ENCODE assay signal across 8 mouse cellular contexts in genomic region chr2:33430081-33430770, GRCm38 (mm10). TPM values are rescaled to one million over a fixed set of nuclear protein-coding genes. Genes with fewer than 3 reads are reported as not detected.
DNase-seq lines count a peak whose midpoint lies in the region; ATAC-seq and TF ChIP-seq lines count a peak whose summit lies in the region.

No protein-coding gene starts in this region.

- intact Hi-C loops in heart, postnatal 10 days (cut with DNase I), result no loop called here

- 17% methylated on average over 13 of the region's 13 CpGs for WGBS in heart, embryonic 14.5 days
- WGBS in heart, embryonic 16.5 days, result 8% methylated on average over 13 of the region's 13 CpGs
- under 1% methylated on average over 13 of the region's 13 CpGs for WGBS in macrophage (ENCODE audit: missing documents)

- H3K79me2 ChIP-seq in MEL (ENCODE audit: control insufficient read depth, insufficient read depth, low read length, poor library complexity) (peaks cover 23% of the 10 kb centered on the region), macrophage (ENCODE audit: inconsistent target) (peaks cover 52% of the 10 kb centered on the region)

- DNase-seq in heart, postnatal 10 days, result no peak
- peak; percentile 61 for DNase-seq in MEL (ENCODE audit: low read depth, low spot score)
- no peak for DNase-seq in layer of hippocampus, postnatal 36 days
- DNase-seq in urinary bladder, postnatal 10 days (ENCODE audit: low spot score), result no peak
- DNase-seq in layer of hippocampus, adult 9-11 months, result no peak

- peak overlapping the region; percentile 90 for H3K4me2 ChIP-seq in heart, embryonic 14.5 days (ENCODE audit: low read length)
- H3K4me2 ChIP-seq in heart, embryonic 16.5 days (ENCODE audit: low read depth, low read length), result peak overlapping the region; percentile 71

- H3K4me3 ChIP-seq in heart, embryonic 14.5 days (ENCODE audit: control insufficient read depth in 1 of 2, insufficient read depth in 1 of 2, low read depth in 1 of 2, low read length in 2 of 2), result peak overlapping the region; percentile 96 to 98
- peak overlapping the region; percentile 85 to 95 for H3K4me3 ChIP-seq in MEL (ENCODE audit: control insufficient read depth in 1 of 2, insufficient read depth in 1 of 2, low read depth in 2 of 2, low read length in 2 of 2)
- H3K4me3 ChIP-seq in heart, embryonic 16.5 days (ENCODE audit: low read length), result peak overlapping the region; percentile 97
- H3K4me3 ChIP-seq in macrophage (ENCODE audit: inconsistent target), result peak overlapping the region; percentile 77

- no peak for TF ChIP-seq CTCF in MEL (IDR thresholded peaks at IDR 0.05 in 2 of 3, conservative IDR thresholded peaks at IDR 0.05 in 1 of 3; ENCODE audit: control insufficient read depth in 1 of 3, insufficient read depth in 1 of 3, low read depth in 2 of 3, low read length in 3 of 3, poor library complexity in 1 of 3, severe bottlenecking in 1 of 3)

- H3K9me3 ChIP-seq in heart, embryonic 14.5 days (ENCODE audit: control insufficient read depth, low read length), result no peaks in the 10 kb centered on the region
- H3K9me3 ChIP-seq in MEL (replicated peaks; ENCODE audit: insufficient read depth, low read length), result no peaks in the 10 kb centered on the region
- no peaks in the 10 kb centered on the region for H3K9me3 ChIP-seq in heart, embryonic 16.5 days (replicated peaks; ENCODE audit: control insufficient read depth, low read length)

- no peak for TF ChIP-seq RAD21 in MEL (IDR thresholded peaks at IDR 0.05; ENCODE audit: low read depth, low read length)

- H3K27ac ChIP-seq in heart, embryonic 14.5 days (replicated peaks in 1 of 2; ENCODE audit: control insufficient read depth in 1 of 2, insufficient read depth in 1 of 2, low read depth in 2 of 2, low read length in 2 of 2), result peak overlapping the region; percentile 75 to 76
- peak overlapping the region; percentile 71 for H3K27ac ChIP-seq in MEL (ENCODE audit: control insufficient read depth, low read depth, low read length)
- peak overlapping the region; percentile 68 for H3K27ac ChIP-seq in heart, embryonic 16.5 days (ENCODE audit: low read length)
- peak overlapping the region; percentile 97 for H3K27ac ChIP-seq in macrophage

- no peak for TF ChIP-seq EP300 in MEL (IDR thresholded peaks at IDR 0.05; ENCODE audit: low read depth in 1 of 2, low read length in 2 of 2)

- no peak for ATAC-seq in heart, embryonic 14.5 days (ENCODE audit: insufficient number of reproducible peaks, insufficient read depth, low FRiP score, low read depth)
- no peak for ATAC-seq in heart, embryonic 16.5 days (replicated peaks; ENCODE audit: extremely low read depth, insufficient read depth, low FRiP score)

- H3K4me1 ChIP-seq in heart, embryonic 14.5 days (ENCODE audit: control insufficient read depth in 2 of 2, insufficient read depth in 2 of 2, low read length in 2 of 2), result peaks cover 6 to 17% of the 10 kb centered on the region in 2 experiments
- peaks cover 0 to 9% of the 10 kb centered on the region in 2 experiments; a peak in 3 of 4 replicates for H3K4me1 ChIP-seq in MEL (ENCODE audit: control insufficient read depth in 1 of 2, insufficient read depth in 2 of 2, low read length in 2 of 2)
- peaks cover 8% of the 10 kb centered on the region for H3K4me1 ChIP-seq in heart, embryonic 16.5 days (ENCODE audit: control insufficient read depth, insufficient read depth, low read length)

- TF ChIP-seq POLR2A in MEL (IDR thresholded peaks at IDR 0.05; ENCODE audit: control insufficient read depth in 1 of 2, insufficient read depth in 1 of 2, low read depth in 1 of 2, low read length in 2 of 2, poor library complexity in 1 of 2), result no peak

- no peaks in the 10 kb centered on the region for H3K27me3 ChIP-seq in heart, embryonic 14.5 days (ENCODE audit: control insufficient read depth, insufficient read depth, low read length)
- H3K27me3 ChIP-seq in MEL (ENCODE audit: control insufficient read depth in 1 of 2, insufficient read depth in 2 of 2, low read length in 2 of 2), result no peaks in the 10 kb centered on the region
- H3K27me3 ChIP-seq in heart, embryonic 16.5 days (ENCODE audit: control insufficient read depth, insufficient read depth, low read length), result no peaks in the 10 kb centered on the region

- H3K36me3 ChIP-seq in heart, embryonic 14.5 days (ENCODE audit: control insufficient read depth, insufficient read depth, low read length), result peaks cover 26% of the 10 kb centered on the region
- H3K36me3 ChIP-seq in MEL (ENCODE audit: control insufficient read depth in 1 of 2, insufficient read depth in 2 of 2, low read length in 2 of 2), result peaks cover 0 to 11% of the 10 kb centered on the region in 2 experiments; a peak in 3 of 4 replicates
- 0 out of 2 replicates have a peak, but pooled peaks cover 6% of the 10 kb centered on the region for H3K36me3 ChIP-seq in heart, embryonic 16.5 days (ENCODE audit: control insufficient read depth, insufficient read depth)
- H3K36me3 ChIP-seq in macrophage (ENCODE audit: inconsistent target), result no peaks in the 10 kb centered on the region

- H3K9ac ChIP-seq in heart, embryonic 14.5 days (ENCODE audit: low read length), result peak overlapping the region; percentile 97
- H3K9ac ChIP-seq in MEL (ENCODE audit: control insufficient read depth, low read depth, low read length, poor library complexity, severe bottlenecking), result peak overlapping the region; percentile 96
- H3K9ac ChIP-seq in heart, embryonic 16.5 days (ENCODE audit: low read length), result peak overlapping the region; percentile 98

TF ChIP-seq in MEL, 35 proteins besides CTCF, POLR2A, EP300 and RAD21:
- TF ChIP-seq MXI1 (IDR thresholded peaks at IDR 0.05; ENCODE audit: low read depth, low read length), result 0 out of 2 replicates have a peak, but pooled peaks have one; percentile 4
- TF ChIP-seq MEF2A (IDR thresholded peaks at IDR 0.05; ENCODE audit: extremely low read depth, insufficient replicate concordance, low read depth, low read length, poor library complexity, severe bottlenecking), result no peak
- peak; percentile 56 for TF ChIP-seq ZNF384 (IDR thresholded peaks at IDR 0.05; ENCODE audit: low read depth, low read length)

RNA-seq across cellular contexts. Expression of gene Zbtb34, which starts 0.9 kb away (rescaled TPM):
- polyA plus RNA-seq in heart, embryonic 14.5 days (2014; fragmentation: Nextera tagmentation; extraction: Ambion mirVana), result 4.5 and 5.1 TPM in 2 replicates
- 10 to 100 TPM; 20.6 to 21.5 TPM for total RNA-seq in heart, postnatal 10 days (2021)
- total RNA-seq in MEL (2012; rRNA removed), result 9.6 and 9.7 TPM in 2 replicates
- polyA plus RNA-seq in MEL (2012; ENCODE audit: insufficient read depth in 1 of 2, insufficient read length in 2 of 2, low read depth in 1 of 2, low replicate concordance in 2 of 2, missing spikeins in 1 of 2), result 10 to 100 TPM in 1 of 2 experiments, not detected in 1; 10.1 TPM
- 3.8 and 4.9 TPM in 2 replicates for polyA plus RNA-seq in heart, embryonic 16.5 days (2015; fragmentation: Nextera tagmentation; extraction: Ambion mirVana)
- 10 to 100 TPM in 18 of 26 experiments, 1 to 10 TPM in 8; 3.6 to 51.7 (median 20.0) TPM for total RNA-seq in macrophage (2018; cell fraction: chromatin; rRNA removed)
- total RNA-seq in macrophage (2018; cell fraction: cytosol; rRNA removed), result 10 to 100 TPM in 18 of 26 experiments, 1 to 10 TPM in 8; 3.8 to 26.9 (median 16.8) TPM
- 10 to 100 TPM in 23 of 26 experiments, 1 to 10 TPM in 3; 5.8 to 58.5 (median 19.7) TPM for total RNA-seq in macrophage (2018; cell fraction: nucleus; rRNA removed)
- polyA plus RNA-seq in macrophage (2018), result 11.3 to 16.6 TPM (median 12.3 TPM) in 3 replicates
- 10 to 100 TPM; 12.5 to 14.2 TPM for total RNA-seq in layer of hippocampus, postnatal 36 days (2021)

RNA-seq across cellular contexts. Expression of gene Zbtb43, which starts 38.1 kb away (rescaled TPM):
- polyA plus RNA-seq in heart, embryonic 14.5 days (2014; fragmentation: Nextera tagmentation; extraction: Ambion mirVana), result 16.5 and 16.7 TPM in 2 replicates
- total RNA-seq in heart, postnatal 10 days (2021), result 10 to 100 TPM; 20.1 to 20.5 TPM
- total RNA-seq in MEL (2012; rRNA removed), result 13.7 and 17.7 TPM in 2 replicates
- polyA plus RNA-seq in MEL (2012; ENCODE audit: insufficient read depth in 1 of 2, insufficient read length in 2 of 2, low read depth in 1 of 2, low replicate concordance in 2 of 2, missing spikeins in 1 of 2), result 10 to 100 TPM in 1 of 2 experiments, not detected in 1; 15.5 TPM
- polyA plus RNA-seq in heart, embryonic 16.5 days (2015; fragmentation: Nextera tagmentation; extraction: Ambion mirVana), result 13.3 and 15.5 TPM in 2 replicates
- 10 to 100 TPM; 17.9 to 45.4 (median 27.9) TPM for total RNA-seq in macrophage (2018; cell fraction: chromatin; rRNA removed)
- total RNA-seq in macrophage (2018; cell fraction: cytosol; rRNA removed), result 10 to 100 TPM in 19 of 26 experiments, 1 to 10 TPM in 7; 7.4 to 15.3 (median 11.1) TPM
- 10 to 100 TPM; 16.3 to 40.4 (median 24.7) TPM for total RNA-seq in macrophage (2018; cell fraction: nucleus; rRNA removed)
- 10.3 to 12.9 TPM (median 11.6 TPM) in 3 replicates for polyA plus RNA-seq in macrophage (2018)
- 10 to 100 TPM; 26.2 to 27.3 TPM for total RNA-seq in layer of hippocampus, postnatal 36 days (2021)

RNA-seq across cellular contexts. Expression of gene Ralgps1, which starts 58.9 kb away (rescaled TPM):
- 6.7 and 7.5 TPM in 2 replicates for polyA plus RNA-seq in heart, embryonic 14.5 days (2014; fragmentation: Nextera tagmentation; extraction: Ambion mirVana)
- total RNA-seq in heart, postnatal 10 days (2021), result 1 to 10 TPM; 6.7 to 9.0 TPM
- total RNA-seq in MEL (2012; rRNA removed), result 0.89 and 1.1 TPM in 2 replicates
- 1 to 10 TPM in 1 of 2 experiments, not detected in 1; 2.6 TPM for polyA plus RNA-seq in MEL (2012; ENCODE audit: insufficient read depth in 1 of 2, insufficient read length in 2 of 2, low read depth in 1 of 2, low replicate concordance in 2 of 2, missing spikeins in 1 of 2)
- 4.6 and 5.3 TPM in 2 replicates for polyA plus RNA-seq in heart, embryonic 16.5 days (2015; fragmentation: Nextera tagmentation; extraction: Ambion mirVana)
- total RNA-seq in macrophage (2018; cell fraction: chromatin; rRNA removed), result 10 to 100 TPM; 15.8 to 43.8 (median 34.0) TPM
- total RNA-seq in macrophage (2018; cell fraction: cytosol; rRNA removed), result 1 to 10 TPM; 2.6 to 5.0 (median 3.4) TPM
- total RNA-seq in macrophage (2018; cell fraction: nucleus; rRNA removed), result 10 to 100 TPM in 23 of 26 experiments, 1 to 10 TPM in 3; 7.7 to 43.4 (median 13.9) TPM
- polyA plus RNA-seq in macrophage (2018), result 2.3 to 4.2 TPM (median 2.7 TPM) in 3 replicates
- 10 to 100 TPM; 60.2 to 72.7 TPM for total RNA-seq in layer of hippocampus, postnatal 36 days (2021)
